Mouse (Mus musculus) heart, postnatal 36 days (tissue): ENCODE data around the gene Atp1a3. TPM values are rescaled to one million over a fixed set of nuclear protein-coding genes. Genes with fewer than 3 reads are reported as not detected.
"Not testable (repeated sequence)": the region's sequence is repeated elsewhere in the genome, so short reads cannot be mapped to it uniquely, and the experiment has no call there.

Experiments
- DNase-seq, 2 experiments: peaks; one replicate each; pipeline ENCODE4 v3.0.0; 2021 to 2022
- intact Hi-C: fragments of 180-260 bp; cut with DNase I; formaldehyde crosslinking; loops from one replicate; pipeline ENCODE4 v1.15.1; 2025
- total RNA-seq, 2 experiments: library from RNA; stranded (reverse); gene quantifications; 2 replicates each; pipeline ENCODE4 v1.2.3; 2021

Gene Atp1a3
- under 1 TPM; 0.35 to 0.67 TPM for total RNA-seq

- DNase-seq = no peak
- intact Hi-C loops = no loop called here
Observed at GRCm38 (mm10) chr7:25005421-25006065, at the start of gene Atp1a3. Gene Atp1a3 (minus strand): TSS chr7:25005958.

DNA sequence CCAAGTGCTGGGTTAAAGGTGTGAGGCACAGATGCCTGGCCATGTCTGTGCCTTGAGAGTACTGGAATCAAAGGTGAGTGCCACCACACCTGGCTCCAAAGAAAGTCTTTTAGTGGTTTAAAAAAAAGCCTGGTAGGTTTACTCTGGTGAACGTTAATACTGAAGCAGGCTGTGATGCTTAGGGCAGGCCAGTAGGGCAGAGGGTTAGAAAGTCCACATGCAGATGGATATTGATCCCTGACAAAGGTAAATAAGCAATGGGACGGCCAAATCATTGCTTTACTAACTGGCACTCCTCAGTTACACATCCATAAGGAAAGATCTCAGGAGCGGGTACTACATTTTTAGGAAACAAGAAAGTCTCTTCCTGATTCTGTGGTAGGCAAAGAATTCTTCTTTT, 46.8 kb upstream of the Atp1a3 start:
- intact Hi-C loops = no loop called here
- DNase-seq = no peak

DNA sequence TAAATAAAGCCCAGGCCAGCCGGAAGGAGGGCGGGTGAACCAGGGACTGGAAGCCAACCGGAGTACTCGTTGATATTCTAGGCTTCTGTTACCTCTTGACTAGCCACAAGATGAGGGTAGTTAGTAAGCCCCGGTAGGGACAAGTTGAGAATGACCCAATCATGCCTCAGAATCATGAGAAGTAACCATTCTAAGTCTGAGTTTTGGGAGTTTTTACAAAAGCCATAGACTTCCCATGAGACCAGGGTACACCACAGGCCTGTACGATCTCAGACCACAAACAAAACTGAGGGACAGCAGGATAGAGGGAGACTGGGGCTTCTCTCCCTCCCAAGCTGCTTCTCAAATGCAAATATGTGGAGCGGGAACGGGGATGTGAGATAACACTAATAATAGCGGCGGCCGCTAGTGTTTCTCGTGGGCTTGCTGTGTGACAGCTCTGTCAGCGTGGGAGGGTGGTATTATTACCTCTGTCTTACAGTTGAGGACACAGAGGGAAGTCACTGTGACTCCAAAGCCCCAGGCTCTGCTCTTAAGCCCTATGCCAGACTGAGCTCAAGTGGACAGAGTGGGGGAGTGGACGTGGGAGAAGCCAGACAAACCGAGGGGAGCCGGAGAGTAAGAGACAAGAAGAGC, 43.7 kb upstream of the Atp1a3 start:
- intact Hi-C loops = no loop called here
- no peak for DNase-seq

GRCm38 (mm10) chr7:25047363-25047762, 41.6 kb upstream of the Atp1a3 start:
- intact Hi-C loops = no loop called here
- DNase-seq = no peak

DNA sequence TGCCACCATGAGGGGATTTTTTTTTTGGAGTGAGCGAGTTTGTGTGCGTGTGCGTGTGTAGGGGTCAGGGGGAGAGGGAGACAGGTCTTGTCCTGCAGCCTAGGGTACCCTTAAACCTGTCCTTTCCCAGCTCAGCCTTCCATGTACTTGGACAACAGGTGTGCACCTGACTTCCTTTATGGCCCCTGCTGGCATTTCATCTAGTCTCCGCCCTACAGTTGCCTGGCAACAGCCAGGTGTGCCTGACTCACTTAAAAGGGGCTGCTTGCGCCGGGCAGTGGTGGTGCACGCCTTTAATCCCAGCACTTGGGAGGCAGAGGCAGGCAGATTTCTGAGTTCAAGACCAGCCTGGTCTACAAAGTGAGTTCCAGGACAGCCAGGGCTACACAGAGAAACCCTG, 38.8 kb upstream of the Atp1a3 start:
- intact Hi-C loops, DNase-seq: not testable (repeated sequence)

GRCm38 (mm10) chr7:25041921-25042320, 36.2 kb upstream of the Atp1a3 start:
- no peak for DNase-seq
- intact Hi-C loops = no loop called here

GRCm38 (mm10) chr7:25035916-25036315, 30.2 kb upstream of the Atp1a3 start:
- peak; percentile 52 to 77 for DNase-seq
- intact Hi-C loops = no loop called here

DNA sequence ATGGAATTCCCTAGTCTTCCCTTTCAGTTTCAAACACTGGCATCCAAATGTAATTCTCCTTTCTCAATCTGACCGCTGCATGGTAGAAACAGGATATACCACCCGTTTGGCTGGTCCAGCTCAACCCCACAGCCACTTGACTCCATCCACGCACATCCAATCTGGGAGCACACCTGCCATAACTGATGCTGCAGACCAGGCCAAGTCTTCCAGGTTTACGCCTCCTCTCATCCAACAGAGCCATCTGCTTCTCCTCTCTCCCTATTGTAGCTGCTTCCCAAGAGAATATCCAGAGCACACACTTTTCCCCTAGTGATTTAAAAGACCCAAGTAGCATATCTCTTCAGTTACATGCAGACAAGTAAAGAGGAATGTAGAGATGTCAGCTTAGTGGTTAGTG, 29.0 kb upstream of the Atp1a3 start:
- intact Hi-C loops = no loop called here

DNA sequence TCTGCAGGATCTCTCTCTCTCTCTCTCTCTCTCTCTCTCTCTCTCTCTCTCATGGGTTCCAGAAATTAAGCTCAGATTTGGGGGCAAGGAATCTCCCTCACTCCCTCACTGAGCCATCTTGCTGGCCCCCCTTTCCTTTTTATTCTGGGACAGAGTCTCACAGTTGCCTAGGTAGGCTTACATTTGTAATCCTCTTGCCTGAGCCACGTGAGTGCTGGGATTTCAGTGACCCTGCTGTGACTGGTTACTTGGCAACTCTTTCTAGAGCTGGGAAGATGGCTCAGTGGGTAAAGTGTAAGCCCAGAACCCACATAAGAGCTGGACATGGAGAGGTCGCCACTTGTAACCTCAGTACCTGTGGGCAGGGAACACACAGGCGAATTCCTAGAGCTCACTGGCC, 25.8 kb upstream of the Atp1a3 start:
- intact Hi-C loops = loop anchor here (2.0 kb wide), 1 partner anchor 155 kb away; no protein-coding TSS in a partner anchor
- DNase-seq = no peak

More for the DNA sequence above, 29.0 kb upstream of the Atp1a3 start:
- DNase-seq = no peak

- intact Hi-C loops = loop anchor here (1.0 to 2.0 kb wide), 2 partner anchors 64 to 157 kb away; no protein-coding TSS in a partner anchor
- DNase-seq = peak; percentile 75 to 83
Observed at GRCm38 (mm10) chr7:25030032-25030753, 24.4 kb upstream of the Atp1a3 start.

GRCm38 (mm10) chr7:25026452-25026851, 20.7 kb upstream of the Atp1a3 start:
- no peak for DNase-seq
- intact Hi-C loops = no loop called here

DNA sequence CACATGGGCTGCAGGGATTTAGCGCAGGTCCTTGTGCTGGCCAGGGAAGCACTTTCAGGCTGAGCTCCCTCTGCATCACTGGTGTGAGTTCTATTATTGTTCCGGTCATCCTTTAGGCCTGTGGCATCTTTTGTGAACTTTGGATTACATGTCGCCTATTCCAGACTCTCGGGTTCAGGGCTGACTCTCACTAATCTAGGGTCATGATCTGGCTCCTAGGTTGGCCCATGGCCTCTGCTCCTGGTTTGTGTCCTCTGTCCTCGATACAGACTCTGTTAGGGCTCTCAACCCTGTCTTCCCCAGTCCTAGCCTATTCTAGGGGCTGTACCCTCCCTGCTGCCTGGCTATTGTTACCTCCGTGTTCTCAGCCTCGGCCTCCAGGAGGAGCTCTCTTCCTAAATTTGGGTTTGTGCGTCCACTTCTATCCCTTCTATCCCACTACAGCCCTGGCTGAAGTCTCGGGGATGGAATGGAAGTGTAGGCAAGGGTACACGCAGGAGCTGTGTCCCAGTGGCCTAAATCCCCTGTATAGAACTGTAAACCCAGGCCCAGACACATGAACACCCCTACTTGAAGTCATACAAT, 20.2 kb upstream of the Atp1a3 start:
- peak; percentile 12 to 22 for DNase-seq
- intact Hi-C loops = no loop called here

DNA sequence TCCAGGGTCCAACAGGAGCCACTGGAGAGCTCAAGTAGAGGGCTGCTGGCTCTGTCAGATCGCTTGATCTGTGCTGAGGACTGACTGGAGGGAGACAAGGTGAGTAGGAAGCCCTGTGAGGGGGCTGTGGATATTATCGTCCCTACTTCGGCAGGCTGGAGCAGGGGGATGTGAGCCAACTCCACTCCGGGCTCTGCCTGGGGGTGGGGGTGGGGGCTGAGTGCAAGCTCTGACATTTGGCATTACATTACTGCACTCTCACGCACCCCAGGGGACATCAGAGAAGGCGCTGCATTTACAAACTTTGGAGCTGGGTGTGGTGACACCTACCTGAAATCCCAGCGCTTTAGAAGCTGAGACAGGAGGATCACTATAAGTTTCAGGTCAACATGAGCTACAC, 5.8 kb upstream of the Atp1a3 start:
- no peak for DNase-seq
- intact Hi-C loops = no loop called here

- peak; percentile 27 to 36 for DNase-seq
- intact Hi-C loops = no loop called here
Observed at GRCm38 (mm10) chr7:25010090-25010913, 4.5 kb upstream of the Atp1a3 start.

- intact Hi-C loops = no loop called here
- no peak for DNase-seq
Observed at GRCm38 (mm10) chr7:25009099-25009700, 3.4 kb upstream of the Atp1a3 start.

- DNase-seq = peak; percentile 42 to 53
- intact Hi-C loops = no loop called here
Observed at GRCm38 (mm10) chr7:25008635-25009034, 2.9 kb upstream of the Atp1a3 start.

- intact Hi-C loops = no loop called here
- no peak for DNase-seq
Observed at GRCm38 (mm10) chr7:25007609-25008374, 2.0 kb upstream of the Atp1a3 start.

GRCm38 (mm10) chr7:25006586-25007364, 1.0 kb upstream of the Atp1a3 start:
- DNase-seq = no peak
- intact Hi-C loops = no loop called here
